Mouse (Mus musculus) cerebellum, adult 2 months (tissue): ENCODE measurements around the gene Qpct. TPM values are rescaled to one million over a fixed set of nuclear protein-coding genes. Genes with fewer than 3 reads are reported as not detected.

Source experiments
- DNase-seq, 2 experiments: peaks; one replicate each; pipeline ENCODE4 v3.0.0; 2021
- H3K27ac ChIP-seq: fragments of 200-500 bp; 2 replicates; pipeline ENCODE4 v1.5.1; 2012; ENCODE audit warnings: low read length, control low read depth, inconsistent platforms; ENCODE audit not compliant: insufficient read depth
- H3K27me3 ChIP-seq: fragments of 200-500 bp; 2 replicates; pipeline ENCODE4 v1.6.1; 2012; ENCODE audit warnings: inconsistent platforms, mild to moderate bottlenecking, low read length, moderate library complexity; ENCODE audit not compliant: control insufficient read depth, insufficient read depth
- H3K4me1 ChIP-seq: fragments of 200-500 bp; 2 replicates; pipeline ENCODE4 v1.6.1; 2011; ENCODE audit warnings: low read length; ENCODE audit not compliant: control insufficient read depth, insufficient read depth
- H3K4me3 ChIP-seq: fragments of 200-500 bp; replicated peaks from 2 replicates; pipeline ENCODE3; 2011; ENCODE audit warnings: mild to moderate bottlenecking, low read depth, low read length, control low read depth; ENCODE audit not compliant: insufficient read depth
- CTCF ChIP-seq: fragments of 200-500 bp; IDR thresholded peaks from 2 replicates; pipeline ENCODE4 v1.5.1; 2011; ENCODE audit warnings: low read depth, mild to moderate bottlenecking, control low read depth, low read length, moderate library complexity, borderline replicate concordance; ENCODE audit not compliant: insufficient read depth
- POLR2A ChIP-seq: fragments of 200-500 bp; IDR thresholded peaks from 2 replicates; pipeline ENCODE4 v1.6.1; 2011; ENCODE audit warnings: low read length, control low read depth, borderline replicate concordance; ENCODE audit not compliant: insufficient read depth
- WGBS: fragments of 180-500 bp; shearing (Covaris S2); methylation state at CpG from one replicate; pipeline ENCODE4 v1.1.7; 2018; 5-methylcytosine and 5-hydroxymethylcytosine counted together
- polyA plus RNA-seq: library from polyadenylated mRNA; depleted of rRNA; stranded (reverse); fragments of >200 nt; gene quantifications from 2 replicates; pipeline ENCODE4 v1.2.3, GENCODE M21; 2012; rRNA removed

The Qpct gene
- polyA plus RNA-seq: 8.7 and 10.1 TPM in 2 replicates

DNA sequence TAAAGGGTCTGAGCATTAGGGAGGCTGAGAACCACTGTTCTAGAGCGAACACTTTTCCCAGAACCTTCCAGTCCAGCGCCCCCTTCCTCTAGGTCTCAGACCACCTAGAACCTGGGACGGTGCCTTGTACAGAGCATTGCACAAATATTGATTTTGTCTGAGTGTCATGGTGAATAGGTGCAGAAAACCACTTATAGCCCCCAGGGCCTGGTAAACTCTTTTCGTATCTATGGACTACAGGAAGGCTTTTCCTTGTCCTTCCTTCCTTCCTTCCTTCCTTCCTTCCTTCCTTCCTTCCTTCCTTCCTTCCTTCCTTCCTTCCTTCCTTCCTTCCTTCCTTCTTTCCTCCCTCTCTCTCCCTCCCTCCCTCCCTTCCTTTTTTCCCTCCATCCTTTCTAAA is at the start of gene Qpct:
TSS of gene Qpct (plus strand) at position 301 of the 400 bp plus-strand sequence.
- Histone ChIP-seq H3K4me1 (no peaks in the 10 kb centered on the region), H3K27me3 (no peaks in the 10 kb centered on the region), H3K4me3 (peak within 1 kb of the TSS; percentile 46), H3K27ac (no peak within 1 kb of the TSS)
- 82% methylated on average over 4 of the region's 4 CpGs for WGBS
- no peak for DNase-seq
- no peak for TF ChIP-seq POLR2A
- TF ChIP-seq CTCF: no peak

DNA sequence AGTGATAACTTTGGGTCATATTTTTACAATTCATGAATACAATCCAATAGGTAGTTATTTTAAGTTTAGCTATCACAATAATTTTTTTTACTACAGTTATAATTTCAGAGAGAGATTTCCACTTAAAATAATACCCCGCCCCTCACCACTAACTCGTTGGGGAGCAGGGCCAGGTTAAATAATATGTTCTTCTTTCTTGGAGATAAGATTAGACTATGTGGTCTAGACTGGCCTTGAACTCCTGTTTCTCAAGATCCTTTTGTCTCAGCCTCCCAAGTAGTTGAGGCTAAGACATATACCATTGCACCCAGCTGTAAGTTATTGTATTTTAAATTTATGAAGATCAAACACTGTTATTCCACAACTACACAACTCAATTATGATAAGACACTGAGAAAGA is 38.1 kb upstream of the Qpct start:
- Histone ChIP-seq H3K27ac (no peak overlapping the region), H3K4me1 (no peaks in the 10 kb centered on the region), H3K4me3 (no peak overlapping the region), H3K27me3 (no peaks in the 10 kb centered on the region)
- DNase-seq: no peak
- WGBS: 93% methylated on average over 2 of the region's 2 CpGs
- TF ChIP-seq CTCF (no peak), POLR2A (no peak)

DNA sequence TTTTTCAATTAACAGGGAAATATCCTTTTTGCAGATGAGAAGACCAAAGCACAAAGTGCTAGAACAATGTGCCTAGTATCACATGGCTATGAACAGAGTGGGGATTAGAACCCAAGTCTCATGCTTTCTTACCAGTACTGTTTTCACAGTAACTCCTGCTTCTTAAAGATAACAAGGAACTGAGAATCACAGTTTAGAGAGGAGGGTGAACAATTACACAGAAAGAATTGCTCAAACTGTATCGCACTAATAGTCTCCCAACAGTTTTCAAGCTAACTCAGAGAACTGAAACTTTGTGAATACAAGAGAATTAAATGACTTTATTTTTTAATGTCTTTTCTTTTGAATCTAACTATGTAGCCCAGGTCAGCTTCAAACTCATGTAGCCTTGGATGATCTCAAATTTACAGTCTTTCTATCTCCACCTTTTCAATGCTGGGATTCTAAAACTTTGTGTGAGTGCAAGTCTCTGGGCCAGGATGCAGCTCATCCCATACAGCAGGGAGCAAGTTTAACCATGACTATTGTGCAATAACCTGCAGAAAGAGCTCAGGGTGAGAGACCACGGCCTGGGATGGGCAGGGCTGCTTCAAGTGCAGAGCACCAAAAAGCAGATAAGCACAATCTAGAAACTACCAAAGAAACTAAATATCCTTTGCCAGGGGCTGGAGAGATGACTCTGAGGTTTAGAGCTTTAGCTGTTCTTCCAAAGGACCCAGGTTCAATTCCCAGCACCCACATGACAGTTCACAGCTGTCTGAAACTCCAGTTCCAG is 36.6 kb upstream of the Qpct start:
- TF ChIP-seq CTCF: no peak
- no peak for TF ChIP-seq POLR2A

DNA sequence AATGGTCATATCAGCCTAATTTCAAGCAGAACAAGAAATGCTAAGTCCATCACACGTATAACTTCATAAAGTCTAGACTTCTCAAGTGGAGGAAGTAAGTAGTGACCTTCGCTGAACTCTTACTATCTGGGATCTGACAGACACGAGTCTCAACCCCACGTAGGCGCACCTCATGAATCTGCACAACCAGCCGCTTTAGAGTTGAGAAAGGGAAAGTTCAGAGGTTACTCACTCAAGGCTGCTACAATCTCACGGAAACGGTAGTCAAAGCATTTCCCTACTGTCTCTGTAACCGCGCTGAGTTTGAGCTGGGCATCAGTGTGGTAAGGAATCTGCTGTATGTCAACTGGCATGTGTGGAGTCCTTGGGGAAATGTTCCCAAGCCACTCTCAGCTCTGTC is 35.9 kb upstream of the Qpct start:
- DNase-seq: no peak
- no peak overlapping the region for H3K27ac ChIP-seq
- 76% methylated on average over 10 of the region's 10 CpGs for WGBS
- TF ChIP-seq CTCF (no peak), POLR2A (no peak)
- no peaks in the 10 kb centered on the region; the same call in 1 of the 2 replicates for H3K27me3 ChIP-seq
- no peak overlapping the region for H3K4me3 ChIP-seq
- H3K4me1 ChIP-seq: no peaks in the 10 kb centered on the region

More for the DNA sequence above, 36.6 kb upstream of the Qpct start:
- H3K27ac ChIP-seq: no peak overlapping the region
- no peaks in the 10 kb centered on the region for H3K4me1 ChIP-seq
- DNase-seq: no peak
- H3K4me3 ChIP-seq: no peak overlapping the region
- 90% methylated on average over 2 of the region's 2 CpGs for WGBS
- no peaks in the 10 kb centered on the region; the same call in 1 of the 2 replicates for H3K27me3 ChIP-seq

DNA sequence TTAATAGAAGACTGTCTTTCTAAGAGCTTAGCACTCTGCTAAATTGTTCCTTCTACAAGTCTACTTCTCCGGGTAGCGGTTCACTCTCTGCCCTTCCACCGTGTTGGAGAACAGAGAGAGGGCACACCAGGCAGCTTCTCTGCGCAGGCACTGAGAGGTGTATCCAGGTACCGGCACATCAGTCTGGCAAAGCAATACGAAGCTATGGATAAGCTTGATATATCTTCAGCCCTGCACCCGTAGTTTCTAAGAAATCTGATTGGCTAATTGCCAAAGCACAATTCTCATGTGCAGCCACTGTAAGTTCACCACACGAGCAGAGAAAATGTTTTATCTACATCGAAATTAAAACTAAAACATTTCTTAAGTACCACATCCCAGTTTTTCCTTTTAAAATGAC is 33.3 kb upstream of the Qpct start:
- 34% methylated on average over 9 of the region's 9 CpGs for WGBS
- no peak for DNase-seq
- Histone ChIP-seq H3K27me3 (no peaks in the 10 kb centered on the region; the same call in 1 of the 2 replicates), H3K4me1 (no peaks in the 10 kb centered on the region), H3K27ac (no peak overlapping the region), H3K4me3 (no peak overlapping the region)
- no peak for TF ChIP-seq CTCF
- TF ChIP-seq POLR2A: no peak

DNA sequence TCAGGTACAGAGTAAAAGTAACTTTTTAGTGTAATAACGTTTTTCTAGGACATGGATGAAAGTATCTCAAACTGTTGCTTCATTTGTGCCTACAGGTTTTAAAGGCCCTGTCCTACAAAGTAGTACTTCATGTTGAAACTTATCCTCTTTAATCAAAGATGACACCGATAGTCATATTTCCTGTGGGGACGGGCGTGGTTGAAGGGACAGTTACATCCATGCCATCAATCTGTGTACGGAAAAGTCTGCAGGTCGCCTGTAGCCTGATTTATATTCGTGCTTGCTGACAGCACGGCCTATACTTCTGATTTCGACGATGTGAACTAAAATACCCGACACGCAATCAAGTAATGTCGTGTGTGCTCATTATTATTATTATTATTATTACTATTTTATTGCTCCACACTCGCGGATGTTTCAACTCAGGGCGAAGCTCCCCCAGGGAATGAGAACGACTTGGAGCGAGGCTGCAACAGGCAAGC is 31.9 kb upstream of the Qpct start:
- WGBS: 18% methylated on average over 18 of the region's 18 CpGs

DNA sequence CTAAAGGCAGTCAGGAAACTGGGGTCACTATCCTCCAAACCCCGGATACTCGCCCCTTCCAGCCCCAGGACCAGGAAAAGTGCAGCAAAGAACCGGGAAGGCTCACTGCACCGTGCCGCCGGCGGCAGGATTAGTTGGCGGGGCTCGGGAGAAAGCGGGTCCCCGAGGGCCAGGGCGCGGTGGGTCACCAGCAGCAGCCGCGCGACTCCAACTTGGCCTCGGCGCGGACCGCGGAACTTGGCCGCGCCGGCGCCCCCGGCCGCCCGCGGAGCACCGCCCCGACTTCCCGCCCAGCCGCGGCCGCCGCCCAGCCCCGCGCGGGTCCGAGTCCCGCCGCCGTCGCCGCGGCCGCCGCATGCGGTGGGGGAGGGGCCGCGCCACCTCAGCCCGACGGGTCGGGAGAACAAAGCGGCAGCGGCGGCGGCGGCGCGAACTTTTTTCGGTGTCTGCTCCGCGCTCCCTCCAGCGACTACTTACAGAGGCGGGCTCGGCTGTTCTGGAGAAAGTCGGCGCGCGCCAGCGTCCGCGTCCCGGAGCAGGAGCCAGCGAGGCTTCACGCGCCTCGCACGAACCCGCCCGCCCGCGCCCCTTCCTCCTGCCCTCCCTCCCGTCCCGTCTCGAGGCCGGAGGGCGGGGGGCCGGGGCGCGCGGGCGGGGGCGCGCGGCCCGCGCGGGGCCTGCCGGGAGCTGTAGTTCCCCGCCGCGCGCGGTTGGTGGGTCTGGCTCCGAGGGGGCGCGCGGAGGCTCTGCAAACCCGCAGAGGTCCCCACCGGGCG is 31.3 kb upstream of the Qpct start, which contains the start of gene Prkd3:
TSS of gene Prkd3 (minus strand) at position 609 of the 776 bp plus-strand sequence.
- TF ChIP-seq POLR2A: no peak
- no peak for TF ChIP-seq CTCF
- WGBS: under 1% methylated on average over 90 of the region's 113 CpGs

More for the DNA sequence above, 31.9 kb upstream of the Qpct start:
- H3K4me3 ChIP-seq: peak overlapping the region; percentile 46
- H3K4me1 ChIP-seq: no peaks in the 10 kb centered on the region
- H3K27ac ChIP-seq: no peak overlapping the region
- H3K27me3 ChIP-seq: no peaks in the 10 kb centered on the region; the same call in 1 of the 2 replicates
- no peak for DNase-seq
- no peak for TF ChIP-seq POLR2A
- TF ChIP-seq CTCF: no peak

DNA sequence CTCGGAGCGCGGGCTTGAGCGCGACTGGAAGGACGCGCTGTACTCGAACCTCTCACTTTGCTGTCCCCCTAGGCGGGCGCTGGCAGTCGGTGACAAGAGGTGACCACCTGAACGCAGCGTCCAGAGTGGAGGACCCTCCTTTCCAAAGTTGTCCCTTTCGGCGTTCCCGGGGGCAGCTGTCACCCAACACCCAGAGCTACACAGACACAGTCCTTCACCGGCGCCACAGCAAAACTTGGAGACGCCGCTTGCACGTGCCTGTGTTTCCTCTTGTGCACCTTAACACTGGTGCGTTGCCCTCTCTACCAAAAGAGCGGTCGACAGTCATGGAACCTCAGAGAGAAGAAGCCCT is 30.7 kb upstream of the Qpct start:
- TF ChIP-seq POLR2A: no peak
- TF ChIP-seq CTCF: no peak
- Histone ChIP-seq H3K27me3 (no peaks in the 10 kb centered on the region; the same call in 1 of the 2 replicates), H3K4me1 (no peaks in the 10 kb centered on the region), H3K4me3 (peak overlapping the region; percentile 41), H3K27ac (no peak overlapping the region)
- 4% methylated on average over 24 of the region's 24 CpGs for WGBS
- DNase-seq: no peak

More for the DNA sequence above, 31.3 kb upstream of the Qpct start, which contains the start of gene Prkd3:
- Histone ChIP-seq H3K4me1 (no peaks in the 10 kb centered on the region), H3K4me3 (peak within 1 kb of the TSS; percentile 46), H3K27ac (no peak within 1 kb of the TSS), H3K27me3 (no peaks in the 10 kb centered on the region; the same call in 1 of the 2 replicates)
- DNase-seq: peak; percentile 33 to 37
